Mouse (Mus musculus) heart, embryonic 10.5 days (tissue): ENCODE results near the gene Pbx3. TPM values are rescaled to one million over a fixed set of nuclear protein-coding genes. Genes with fewer than 3 reads are reported as not detected.

Experiments used
- DNase-seq: peaks from one replicate; pipeline ENCODE4 v3.0.0-alpha.2; 2017; ENCODE audit warnings: low spot score
- H3K27ac ChIP-seq: fragments of 300-500 bp; sonication (generic); 2 replicates; pipeline ENCODE4 v1.5.1; 2016; ENCODE audit warnings: mild to moderate bottlenecking
- H3K27me3 ChIP-seq: fragments of 300-500 bp; sonication (generic); 2 replicates; pipeline ENCODE4 v1.6.1; 2016; ENCODE audit warnings: mild to moderate bottlenecking; ENCODE audit not compliant: poor library complexity, insufficient read depth, severe bottlenecking
- H3K36me3 ChIP-seq: fragments of 300-500 bp; sonication (generic); 2 replicates; pipeline ENCODE4 v1.6.1; 2016; ENCODE audit warnings: mild to moderate bottlenecking, moderate library complexity
- H3K4me1 ChIP-seq: fragments of 300-500 bp; sonication (generic); 2 replicates; pipeline ENCODE4 v1.6.1; 2016; ENCODE audit warnings: mild to moderate bottlenecking
- H3K4me3 ChIP-seq: fragments of 300-500 bp; sonication (generic); 2 replicates; pipeline ENCODE4 v1.5.1; 2016; ENCODE audit warnings: mild to moderate bottlenecking, moderate library complexity
- H3K9me3 ChIP-seq: fragments of 300-500 bp; sonication (generic); 2 replicates; pipeline ENCODE4 v1.6.1; 2016; ENCODE audit warnings: mild to moderate bottlenecking, moderate library complexity
- WGBS: fragments of 180-500 bp; shearing (Covaris S2); methylation state at CpG from one replicate; pipeline ENCODE4 v1.1.7; 2016; 5-methylcytosine and 5-hydroxymethylcytosine counted together
- polyA plus RNA-seq: library from polyadenylated mRNA; unstranded; fragments of >200 nt; fragmentation: Nextera tagmentation; extraction: Ambion mirVana; gene quantifications from 2 replicates; pipeline ENCODE4 v1.2.1, GENCODE M21; 2016

The Pbx3 gene
- polyA plus RNA-seq, 1 experiment from 2014 or later, result 33.3 TPM

DNA sequence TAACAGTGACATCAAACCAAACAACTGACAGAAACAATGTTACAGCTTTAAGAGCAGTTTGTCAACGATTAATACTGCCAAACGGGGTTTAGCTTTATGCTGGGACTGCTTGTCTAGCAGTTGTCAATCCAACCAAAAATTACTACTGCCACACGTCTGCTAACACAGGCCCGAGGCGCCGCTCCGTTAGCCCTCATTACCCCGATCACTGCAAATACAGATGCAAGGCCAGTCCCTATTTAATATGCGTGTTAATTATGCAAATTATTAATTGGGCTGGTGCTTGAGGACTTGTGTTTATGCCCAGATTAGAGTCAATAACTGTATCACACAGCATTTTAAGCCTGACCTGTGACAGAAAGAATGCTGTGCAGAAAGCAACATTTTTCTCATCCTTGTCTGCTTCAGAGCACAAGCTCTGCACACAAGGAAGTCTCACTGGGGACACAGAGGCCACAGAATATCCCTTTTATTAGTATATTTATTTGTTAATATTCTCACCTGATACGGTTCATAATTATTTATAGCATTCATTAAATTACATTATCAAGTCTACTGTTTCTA is 97.2 kb downstream of the Pbx3 start:
- 0 out of 2 replicates have a peak, but pooled peaks cover 3% of the 10 kb centered on the region for H3K4me1 ChIP-seq
- H3K27ac ChIP-seq, result no peak overlapping the region
- no peaks in the 10 kb centered on the region for H3K36me3 ChIP-seq
- WGBS, result 87% methylated on average over 10 of the region's 10 CpGs
- H3K9me3 ChIP-seq, result no peaks in the 10 kb centered on the region
- no peak for DNase-seq
- no peaks in the 10 kb centered on the region for H3K27me3 ChIP-seq
- no peak overlapping the region for H3K4me3 ChIP-seq

DNA sequence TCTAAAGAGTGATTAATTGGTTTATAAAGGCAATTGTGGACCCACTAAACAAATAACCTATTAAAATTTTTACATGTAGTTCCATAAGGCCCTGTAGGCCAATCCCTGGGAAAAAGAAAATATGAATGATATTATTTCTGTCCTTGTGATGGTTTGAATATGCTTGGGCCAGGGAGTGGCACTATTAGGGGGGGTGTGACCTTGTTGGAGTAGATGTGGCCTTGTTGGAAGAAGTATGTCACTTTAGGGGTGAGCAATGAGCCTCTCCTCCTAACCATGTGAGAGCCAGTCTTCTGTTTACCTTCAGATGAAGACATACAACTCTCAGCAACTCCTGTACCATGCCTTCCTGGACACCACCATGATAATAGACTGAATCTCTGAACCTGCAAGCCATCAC is 110.9 kb downstream of the Pbx3 start:
- H3K27ac ChIP-seq, result no peak overlapping the region
- peaks cover 11% of the 10 kb centered on the region; the same call in 1 of the 2 replicates for H3K4me1 ChIP-seq
- H3K27me3 ChIP-seq, result no peaks in the 10 kb centered on the region

DNA sequence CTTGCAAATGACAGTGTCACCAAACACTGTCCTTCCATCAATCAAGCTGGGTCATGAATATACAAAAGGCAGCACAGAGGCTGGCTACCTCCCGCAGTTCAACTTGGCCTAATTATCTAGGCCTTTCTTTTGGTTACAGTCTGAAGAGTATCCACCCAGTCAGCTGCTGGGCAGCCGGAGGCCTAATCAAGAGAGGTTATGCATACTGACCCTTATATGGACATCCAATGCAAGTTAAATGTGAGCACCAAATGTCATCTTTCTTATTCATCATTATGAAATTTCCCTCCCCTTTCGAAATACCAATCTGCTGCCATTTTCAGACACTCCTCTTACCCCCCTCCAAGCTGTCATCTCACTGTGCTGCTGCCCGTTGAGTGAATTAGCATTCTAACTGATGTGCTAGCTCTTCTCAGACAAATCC is 112.3 kb downstream of the Pbx3 start:
- no peak overlapping the region for H3K27ac ChIP-seq
- H3K4me3 ChIP-seq, result no peak overlapping the region
- 57% methylated on average over 4 of the region's 4 CpGs for WGBS
- H3K4me1 ChIP-seq, result peaks cover 11% of the 10 kb centered on the region; the same call in 1 of the 2 replicates
- no peaks in the 10 kb centered on the region for H3K9me3 ChIP-seq
- H3K27me3 ChIP-seq, result no peaks in the 10 kb centered on the region
- H3K36me3 ChIP-seq, result no peaks in the 10 kb centered on the region
- DNase-seq, result no peak

More for the DNA sequence above, 110.9 kb downstream of the Pbx3 start:
- Histone ChIP-seq H3K9me3 (no peaks in the 10 kb centered on the region), H3K36me3 (no peaks in the 10 kb centered on the region), H3K4me3 (no peak overlapping the region)
- DNase-seq, result no peak

DNA sequence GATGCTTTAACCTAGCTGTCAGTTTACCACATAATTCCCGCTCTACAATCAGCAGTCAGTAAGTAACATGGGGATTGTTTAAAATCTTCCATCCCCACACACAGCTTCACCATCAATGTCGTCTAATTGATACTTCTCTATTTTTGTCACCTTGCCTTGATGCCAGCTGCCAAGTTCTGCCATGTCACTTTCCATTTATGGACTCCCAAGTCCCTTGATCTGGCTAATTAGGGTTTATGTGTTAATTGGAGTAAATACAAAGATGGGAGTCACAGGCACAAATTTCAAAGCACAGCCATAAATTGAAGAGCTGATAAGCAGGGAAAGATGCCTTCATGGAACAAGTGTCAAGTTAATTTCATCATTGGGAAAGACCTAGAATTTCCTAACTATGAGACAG is 114.7 kb downstream of the Pbx3 start:
- DNase-seq, result no peak
- 75% methylated on average over 2 of the region's 2 CpGs for WGBS
- peaks cover 11% of the 10 kb centered on the region; the same call in 1 of the 2 replicates for H3K4me1 ChIP-seq
- H3K27ac ChIP-seq, result no peak overlapping the region
- H3K27me3 ChIP-seq, result no peaks in the 10 kb centered on the region
- H3K36me3 ChIP-seq, result no peaks in the 10 kb centered on the region
- H3K9me3 ChIP-seq, result no peaks in the 10 kb centered on the region
- H3K4me3 ChIP-seq, result no peak overlapping the region

DNA sequence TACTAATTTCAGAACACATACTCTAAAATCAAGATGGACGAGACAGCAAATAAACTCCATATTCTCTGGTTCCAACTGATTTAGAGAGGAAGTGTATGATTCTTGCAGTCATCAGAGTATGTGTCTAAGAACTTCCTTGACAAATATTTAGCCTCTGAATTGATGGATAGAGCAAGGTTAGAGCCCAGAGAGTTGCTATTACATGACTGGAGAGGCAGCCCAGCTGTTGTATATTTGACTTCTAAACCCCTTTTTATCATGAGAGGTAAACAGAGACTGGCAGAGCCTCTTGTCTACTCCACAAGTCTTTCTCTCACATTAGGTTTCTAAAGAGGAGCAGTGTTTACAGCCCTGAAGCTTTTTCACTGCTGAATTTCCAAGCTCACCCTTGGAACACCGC is 115.3 kb downstream of the Pbx3 start:
- no peak overlapping the region for H3K27ac ChIP-seq

DNA sequence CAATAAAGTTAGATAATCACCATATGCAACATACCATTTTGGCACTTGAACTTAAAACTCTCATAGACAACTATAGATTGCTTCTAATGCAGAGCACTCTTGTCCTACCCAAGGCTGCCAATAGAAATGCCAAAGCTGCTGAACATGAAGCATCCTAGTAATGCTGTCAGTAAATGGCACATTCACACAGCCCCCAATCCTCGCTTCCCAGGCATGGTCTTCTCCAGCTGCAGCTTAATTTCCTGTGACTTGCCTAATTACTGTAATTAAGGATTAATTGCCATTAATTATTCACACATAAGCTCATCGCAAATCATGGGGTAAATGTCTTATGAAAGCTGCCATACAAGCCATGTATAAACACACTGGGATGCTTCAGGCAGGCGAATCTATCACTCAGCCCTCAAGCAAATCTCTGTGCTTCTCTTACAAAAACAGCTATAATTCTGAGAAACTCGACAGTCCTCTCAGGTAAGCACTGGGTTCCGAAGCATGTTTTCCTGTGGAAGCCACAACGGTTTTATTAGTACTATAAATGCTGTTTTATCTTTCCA is 116.9 kb downstream of the Pbx3 start:
- 82% methylated on average over 6 of the region's 6 CpGs for WGBS
- H3K27me3 ChIP-seq, result no peaks in the 10 kb centered on the region
- no peaks in the 10 kb centered on the region for H3K36me3 ChIP-seq
- no peak overlapping the region for H3K4me3 ChIP-seq
- DNase-seq, result no peak
- H3K4me1 ChIP-seq, result peaks cover 11% of the 10 kb centered on the region; the same call in 1 of the 2 replicates
- H3K9me3 ChIP-seq, result no peaks in the 10 kb centered on the region
- no peak overlapping the region for H3K27ac ChIP-seq

More for the DNA sequence above, 115.3 kb downstream of the Pbx3 start:
- Histone ChIP-seq H3K9me3 (no peaks in the 10 kb centered on the region), H3K4me1 (peaks cover 11% of the 10 kb centered on the region; the same call in 1 of the 2 replicates), H3K27me3 (no peaks in the 10 kb centered on the region), H3K36me3 (no peaks in the 10 kb centered on the region), H3K4me3 (no peak overlapping the region)
- WGBS, result 82% methylated on average over 2 of the region's 2 CpGs
- no peak for DNase-seq

DNA sequence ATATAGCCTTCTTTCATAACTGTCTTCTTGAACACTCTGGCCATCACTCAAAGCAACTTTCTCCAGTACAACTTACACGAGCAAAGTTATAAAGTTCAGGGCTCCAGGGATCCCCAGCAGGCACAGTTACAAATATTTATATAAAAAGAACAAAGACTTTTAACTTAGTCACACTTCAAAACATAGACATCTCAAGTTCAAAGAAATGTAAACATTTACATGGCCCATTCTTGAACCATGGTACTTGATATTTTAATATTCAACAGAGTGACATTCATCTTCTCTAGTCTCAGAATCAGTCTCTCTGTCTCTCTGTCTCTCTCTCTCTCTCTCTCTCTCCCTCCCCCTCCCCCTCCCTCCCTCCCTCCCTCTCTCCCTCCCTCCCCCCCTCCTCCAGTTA is 119.3 kb downstream of the Pbx3 start:
- DNase-seq, result no peak
- Histone ChIP-seq H3K36me3 (no peaks in the 10 kb centered on the region), H3K27me3 (no peaks in the 10 kb centered on the region), H3K4me1 (peaks cover 6% of the 10 kb centered on the region; the same call in 1 of the 2 replicates), H3K4me3 (no peak overlapping the region), H3K9me3 (no peaks in the 10 kb centered on the region), H3K27ac (no peak overlapping the region)
- WGBS, result 33% methylated on average over 1 of the region's 1 CpGs

DNA sequence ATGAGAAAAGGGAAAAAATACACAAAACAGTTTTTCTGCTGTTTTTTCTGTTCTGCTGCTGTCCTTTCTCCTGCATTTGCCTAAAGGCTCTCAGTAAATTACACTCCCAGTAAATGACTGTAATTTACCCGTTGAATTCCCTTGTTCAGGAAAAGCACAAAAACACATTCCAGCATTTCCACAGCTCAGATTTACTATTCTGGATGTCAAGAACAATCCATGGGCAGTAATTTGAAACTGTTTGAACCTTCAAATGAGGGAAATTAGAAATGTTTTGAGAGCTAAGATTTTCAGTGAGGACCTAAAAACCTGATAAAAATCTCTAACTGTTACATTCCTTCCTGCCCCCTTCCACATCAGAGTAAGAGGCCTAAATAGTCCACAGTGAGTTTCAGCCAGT is 119.8 kb downstream of the Pbx3 start:
- Histone ChIP-seq H3K4me1 (peaks cover 3% of the 10 kb centered on the region; the same call in 1 of the 2 replicates), H3K36me3 (no peaks in the 10 kb centered on the region), H3K27ac (no peak overlapping the region), H3K27me3 (no peaks in the 10 kb centered on the region), H3K9me3 (no peaks in the 10 kb centered on the region), H3K4me3 (no peak overlapping the region)
- WGBS, result 26% methylated on average over 1 of the region's 1 CpGs
- no peak for DNase-seq

DNA sequence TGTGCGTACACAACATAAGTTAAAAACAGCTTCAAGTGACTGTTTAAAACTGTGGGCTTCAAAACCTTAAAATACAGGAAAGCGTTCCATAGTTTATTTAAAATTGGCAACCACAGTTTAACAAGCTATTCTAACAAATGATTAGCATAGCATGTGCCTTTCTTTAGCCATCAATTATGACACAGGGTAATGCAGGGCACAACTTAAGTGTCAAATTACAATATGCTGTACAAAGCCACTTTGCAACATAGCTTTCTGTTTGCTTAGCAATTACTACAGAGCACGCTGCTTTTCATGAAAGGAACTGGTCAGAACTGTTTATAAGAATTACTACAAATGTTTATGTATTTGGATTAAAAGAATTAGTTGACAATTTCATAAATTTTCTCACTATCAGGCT is 120.7 kb downstream of the Pbx3 start:
- H3K4me1 ChIP-seq, result peaks cover 3% of the 10 kb centered on the region; the same call in 1 of the 2 replicates
- 73% methylated on average over 3 of the region's 3 CpGs for WGBS
- DNase-seq, result no peak

DNA sequence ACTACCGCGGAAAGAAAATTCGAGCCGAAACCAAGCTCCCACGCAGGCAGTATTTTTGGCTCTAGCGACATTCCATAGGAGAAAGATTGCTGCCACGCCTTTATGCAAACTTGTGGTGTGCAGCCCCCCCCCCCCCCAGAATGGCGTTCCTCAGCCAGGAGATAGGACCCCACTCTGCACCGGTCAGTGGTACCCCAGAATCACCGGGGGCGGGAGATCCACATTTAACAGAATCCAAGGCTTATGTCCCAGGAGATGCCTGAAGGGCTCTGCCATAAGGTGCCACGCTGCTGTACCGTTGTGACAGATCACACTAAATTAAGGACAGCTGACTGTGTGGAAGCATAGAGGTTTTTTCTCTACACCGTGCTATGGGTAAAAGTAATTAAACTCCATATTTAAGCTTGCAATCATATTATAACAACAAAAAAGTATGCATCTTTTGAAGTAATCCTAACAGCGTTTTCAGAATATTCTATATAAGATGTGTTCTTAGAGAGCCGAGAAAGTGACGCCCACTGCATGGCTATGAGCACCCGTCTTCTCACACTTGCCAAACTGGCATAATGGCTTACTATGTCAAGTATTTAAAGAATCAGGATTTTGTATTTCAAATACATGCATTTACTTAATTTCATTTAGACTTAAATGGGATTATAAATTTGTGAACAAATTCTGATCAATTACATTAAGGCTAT is 122.8 kb downstream of the Pbx3 start:
- WGBS, result 5% methylated on average over 18 of the region's 18 CpGs

More for the DNA sequence above, 120.7 kb downstream of the Pbx3 start:
- Histone ChIP-seq H3K27me3 (no peaks in the 10 kb centered on the region), H3K27ac (no peak overlapping the region), H3K4me3 (no peak overlapping the region), H3K36me3 (no peaks in the 10 kb centered on the region), H3K9me3 (no peaks in the 10 kb centered on the region)

DNA sequence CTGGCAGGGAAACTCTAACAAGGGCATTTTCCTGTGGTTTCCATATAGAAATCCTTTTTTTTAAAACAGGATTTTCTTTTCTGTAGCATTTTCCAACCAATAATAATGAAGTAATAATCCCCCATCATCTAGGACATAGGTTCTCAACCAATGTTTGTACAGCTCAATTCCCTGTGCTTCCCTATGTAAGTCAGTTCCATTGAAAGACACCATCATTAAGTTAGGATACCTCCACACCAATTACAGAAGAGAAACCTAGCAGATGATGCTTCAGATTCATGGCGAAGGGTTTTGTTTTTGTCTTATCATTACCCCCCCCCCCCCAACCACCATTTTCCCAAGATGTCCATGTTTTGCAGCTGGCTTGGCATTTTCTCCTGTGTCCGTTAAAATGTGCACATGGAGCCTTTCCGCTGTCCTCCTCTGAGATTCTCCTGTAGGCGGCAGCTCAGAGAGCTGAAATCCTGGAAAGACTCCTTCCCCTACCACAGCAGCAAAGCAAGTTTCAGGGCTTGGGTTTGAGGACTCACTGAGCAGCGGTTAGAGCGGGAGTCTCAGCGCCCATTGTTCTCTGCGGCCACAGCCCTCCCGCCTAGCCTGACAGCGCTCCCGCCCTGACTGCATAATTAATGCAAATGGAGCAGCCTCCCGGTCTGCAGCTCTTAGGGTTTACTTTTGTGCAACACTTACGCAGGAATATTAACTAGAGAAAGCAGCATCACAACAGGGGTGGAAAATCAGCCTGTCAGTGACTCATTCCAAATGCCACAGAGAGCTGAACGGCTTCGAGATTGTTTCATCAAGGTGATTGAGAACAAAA is 123.6 kb downstream of the Pbx3 start:
- 2% methylated on average over 15 of the region's 15 CpGs for WGBS
- Histone ChIP-seq H3K4me3 (peak overlapping the region; percentile 69), H3K36me3 (no peaks in the 10 kb centered on the region), H3K27me3 (no peaks in the 10 kb centered on the region), H3K9me3 (no peaks in the 10 kb centered on the region), H3K4me1 (peaks cover 9% of the 10 kb centered on the region; the same call in 1 of the 2 replicates), H3K27ac (peak overlapping the region; percentile 89)
- DNase-seq, result peak; percentile 88

More for the DNA sequence above, 122.8 kb downstream of the Pbx3 start:
- peak overlapping the region; percentile 69 for H3K4me3 ChIP-seq
- H3K27me3 ChIP-seq, result no peaks in the 10 kb centered on the region
- peak overlapping the region; percentile 89 for H3K27ac ChIP-seq
- no peaks in the 10 kb centered on the region for H3K36me3 ChIP-seq
- H3K9me3 ChIP-seq, result no peaks in the 10 kb centered on the region
- peak; percentile 79 for DNase-seq
- peaks cover 9% of the 10 kb centered on the region; the same call in 1 of the 2 replicates for H3K4me1 ChIP-seq

DNA sequence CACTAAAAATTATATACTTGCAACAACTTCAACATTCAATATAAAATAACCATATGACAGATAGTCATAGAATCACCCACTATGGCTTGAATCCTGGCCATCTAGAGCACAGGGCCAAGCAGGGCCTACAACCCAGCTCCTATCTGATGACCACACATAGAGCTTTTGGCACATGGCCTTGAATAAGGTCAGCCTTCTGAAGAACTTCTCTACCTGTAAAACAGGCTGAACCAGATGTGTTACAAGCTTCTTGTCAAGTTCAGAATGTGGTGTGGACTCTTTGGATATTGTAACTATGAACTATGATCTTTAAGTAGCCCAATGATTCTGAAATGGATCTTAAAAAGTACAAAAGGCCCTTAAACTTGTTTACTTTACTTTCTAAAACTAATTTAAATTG is 132.1 kb downstream of the Pbx3 start:
- Histone ChIP-seq H3K27me3 (no peaks in the 10 kb centered on the region), H3K36me3 (no peaks in the 10 kb centered on the region), H3K9me3 (no peaks in the 10 kb centered on the region), H3K4me3 (no peak overlapping the region), H3K4me1 (peaks cover 7% of the 10 kb centered on the region; the same call in 1 of the 2 replicates), H3K27ac (no peak overlapping the region)
- DNase-seq, result no peak
